Mouse (Mus musculus) A20 (cell line): Measurements from ENCODE around the gene Cep250.
"Not testable (repeated sequence)": the region's sequence is repeated elsewhere in the genome, so short reads cannot be mapped to it uniquely, and the experiment has no call there.

Experiments used
- DNase-seq: peaks from one replicate; pipeline ENCODE4 v3.0.0-alpha.2; 2011; ENCODE audit warnings: low read depth, low spot score

The Cep250 gene

DNA sequence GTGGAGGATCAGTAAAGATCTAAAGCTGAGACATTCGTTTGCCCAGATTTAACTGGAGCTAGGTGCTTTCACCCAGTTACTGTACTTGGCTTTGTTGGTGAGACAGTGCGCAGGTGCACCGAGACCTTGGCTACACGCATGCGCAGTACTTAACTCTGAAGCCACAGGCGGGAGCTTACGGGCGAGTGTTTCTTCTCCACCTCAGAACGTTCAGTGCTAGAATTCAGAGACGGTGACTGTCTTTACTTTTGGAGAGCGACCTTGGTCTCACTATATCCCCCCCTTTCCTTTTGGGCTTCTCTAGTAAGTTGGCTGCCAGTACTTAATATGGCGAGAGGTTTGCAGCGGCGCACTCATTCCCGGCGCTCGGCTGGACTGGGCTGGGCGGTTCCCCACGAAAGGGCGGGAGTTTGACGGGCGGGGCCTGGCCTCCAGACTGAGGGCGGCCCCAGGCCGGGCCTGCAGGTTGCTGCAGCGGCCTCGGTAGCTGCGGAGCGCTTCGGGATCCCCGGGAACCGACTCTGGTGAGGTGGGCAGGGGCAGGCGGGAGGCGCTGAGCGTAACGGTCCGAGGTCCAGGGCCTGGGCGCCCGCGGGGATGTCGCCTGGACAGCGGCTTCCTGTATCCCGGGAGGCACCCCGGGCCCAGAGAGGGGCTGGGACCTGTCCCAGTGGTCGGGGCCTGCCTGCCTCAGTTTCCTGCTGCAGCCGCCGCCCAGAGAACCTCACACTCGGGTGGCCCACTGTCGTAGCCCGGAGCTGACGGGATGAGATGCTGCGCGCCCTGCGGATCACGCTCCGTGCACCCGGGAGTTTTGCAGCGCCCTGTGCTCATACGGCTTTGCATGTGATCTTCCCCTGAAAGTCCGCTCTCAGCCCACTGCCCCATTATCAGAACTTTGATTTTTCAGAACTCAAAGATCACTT, at the start of gene Cep250:
Cep250 (plus strand) TSS at position 325 of the 926 bp plus-strand sequence.
- DNase-seq: peak; percentile 94

DNA sequence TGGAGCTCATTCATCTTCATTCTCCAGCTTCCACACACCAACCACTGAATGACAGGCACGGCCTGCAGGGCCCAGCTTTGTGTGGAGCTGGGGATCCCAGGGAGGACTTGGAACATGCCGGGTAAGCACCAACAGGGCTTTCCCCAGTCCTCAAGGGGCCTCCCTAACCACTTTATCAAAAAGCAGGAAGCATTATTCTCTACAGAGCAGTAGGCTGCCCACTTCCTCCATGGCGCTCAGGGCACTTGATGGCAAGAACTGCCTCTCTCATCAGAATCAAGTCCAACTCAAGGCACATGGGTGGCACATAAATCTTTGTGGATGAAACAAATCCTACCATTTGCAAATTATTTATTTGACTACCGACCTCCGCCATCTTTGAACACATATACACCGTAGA, 41.6 kb upstream of the Cep250 start:
- DNase-seq: no peak

DNA sequence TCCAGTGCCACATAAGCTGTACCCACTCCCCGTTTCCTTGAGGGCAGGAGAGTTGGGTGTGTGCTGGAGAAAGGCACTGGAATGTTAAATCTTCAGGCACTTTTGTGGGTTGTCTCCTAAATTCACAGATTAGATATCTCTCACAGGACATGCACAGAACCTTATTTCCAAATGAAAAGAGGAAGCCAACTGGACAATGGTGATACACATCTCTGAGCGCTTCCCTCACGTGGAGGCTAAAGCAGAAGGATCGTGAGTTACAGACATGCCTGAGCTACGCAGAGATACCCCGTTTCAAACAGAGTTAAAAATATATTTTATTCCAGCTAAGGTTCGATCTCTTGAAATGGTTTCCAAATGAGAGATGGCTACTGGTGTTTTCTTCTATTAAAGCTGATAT, 33.1 kb upstream of the Cep250 start:
- no peak for DNase-seq

DNA sequence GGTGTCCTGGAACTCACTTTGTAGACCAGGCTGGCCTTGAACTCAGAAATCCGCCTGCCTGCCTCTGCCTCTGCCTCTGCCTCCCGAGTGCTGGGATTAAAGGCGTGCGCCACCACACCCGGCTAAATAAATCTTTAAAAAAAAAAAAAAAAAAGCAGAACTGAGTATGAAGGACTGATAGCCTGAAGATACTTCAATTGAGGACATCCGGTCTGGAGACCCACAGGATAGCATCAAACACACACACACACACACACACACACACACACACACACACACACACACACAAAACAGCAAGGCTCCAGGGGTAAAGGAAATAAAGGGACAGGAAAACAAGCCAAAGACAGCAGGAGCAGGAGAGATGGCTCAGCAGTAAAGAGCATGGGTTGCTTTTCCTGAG, 31.0 kb upstream of the Cep250 start:
- not testable (repeated sequence) for DNase-seq

DNA sequence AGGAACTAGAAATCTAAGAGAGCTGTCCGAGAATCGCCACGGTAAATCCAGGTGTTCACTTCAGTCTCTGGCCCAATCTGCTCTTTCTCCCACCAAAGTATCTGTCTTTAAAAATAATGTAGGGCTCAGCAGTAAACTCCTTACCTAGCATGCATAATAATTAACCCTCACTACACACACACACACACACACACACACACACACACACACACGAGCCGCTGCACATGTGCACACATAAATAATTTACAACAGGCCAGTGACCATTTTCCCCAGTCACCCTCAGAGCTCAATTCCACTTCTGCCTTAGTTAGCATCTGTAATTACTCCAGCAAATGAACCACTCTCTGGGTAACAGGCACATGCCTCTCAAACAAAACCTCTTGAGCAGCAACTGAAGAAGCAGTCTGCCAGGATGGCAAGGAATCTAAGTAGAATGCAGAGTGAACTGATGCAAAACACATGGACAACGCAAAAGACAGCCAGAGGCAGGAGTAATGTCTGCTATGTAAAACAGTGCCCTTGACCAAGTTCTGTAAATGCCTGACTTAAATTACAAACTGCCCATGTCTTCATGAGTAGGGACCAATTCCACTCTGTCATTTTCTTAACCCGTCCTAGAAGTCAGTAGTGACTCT, 27.4 kb upstream of the Cep250 start:
- DNase-seq: peak; percentile 46

DNA sequence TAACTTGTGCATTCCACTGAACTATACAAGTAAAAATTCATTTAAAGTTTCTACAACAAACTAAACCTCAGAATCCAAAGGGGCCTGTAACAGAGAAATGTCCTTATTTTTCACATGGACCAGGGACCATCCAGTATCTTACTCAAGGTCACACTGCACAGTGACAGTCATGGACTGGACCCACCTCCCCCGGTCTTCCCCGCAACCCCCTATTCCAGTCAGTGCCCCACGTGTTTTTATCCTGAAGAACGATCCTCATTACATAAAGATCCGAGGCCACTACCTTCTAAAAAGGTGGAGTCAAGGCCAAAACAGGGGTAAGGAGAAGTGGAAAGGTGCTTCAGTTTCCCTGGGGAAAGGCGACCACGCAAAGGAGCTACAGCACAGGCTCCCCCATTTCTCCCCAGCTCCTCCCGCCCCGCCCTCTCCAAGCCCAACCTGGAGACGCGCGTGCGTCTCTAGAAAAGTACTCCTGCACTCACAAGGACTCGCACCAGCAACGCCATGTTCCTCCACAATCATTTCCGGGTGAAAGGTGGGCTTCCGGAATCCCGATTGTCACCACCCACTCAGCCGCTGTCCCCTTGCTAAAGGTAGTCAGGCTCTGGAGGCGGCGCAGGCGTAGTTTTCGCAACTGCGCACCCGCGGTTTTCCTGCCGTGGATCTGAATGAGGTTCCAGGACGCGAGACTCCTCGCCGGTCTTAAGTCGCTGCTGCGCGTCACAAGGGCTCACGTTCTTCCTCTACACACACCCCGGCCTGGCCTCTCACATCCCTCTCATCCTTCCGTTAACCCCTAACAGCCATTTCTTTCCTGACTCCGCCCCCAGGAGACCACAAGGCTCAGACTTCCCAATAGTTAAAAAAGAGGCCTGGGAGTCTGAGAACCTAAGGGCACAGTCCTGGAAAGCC, 26.5 kb upstream of the Cep250 start, which contains the start of gene Uqcc1:
Uqcc1 (minus strand) TSS at position 780 of the 912 bp plus-strand sequence.
- peak; percentile 94 for DNase-seq

DNA sequence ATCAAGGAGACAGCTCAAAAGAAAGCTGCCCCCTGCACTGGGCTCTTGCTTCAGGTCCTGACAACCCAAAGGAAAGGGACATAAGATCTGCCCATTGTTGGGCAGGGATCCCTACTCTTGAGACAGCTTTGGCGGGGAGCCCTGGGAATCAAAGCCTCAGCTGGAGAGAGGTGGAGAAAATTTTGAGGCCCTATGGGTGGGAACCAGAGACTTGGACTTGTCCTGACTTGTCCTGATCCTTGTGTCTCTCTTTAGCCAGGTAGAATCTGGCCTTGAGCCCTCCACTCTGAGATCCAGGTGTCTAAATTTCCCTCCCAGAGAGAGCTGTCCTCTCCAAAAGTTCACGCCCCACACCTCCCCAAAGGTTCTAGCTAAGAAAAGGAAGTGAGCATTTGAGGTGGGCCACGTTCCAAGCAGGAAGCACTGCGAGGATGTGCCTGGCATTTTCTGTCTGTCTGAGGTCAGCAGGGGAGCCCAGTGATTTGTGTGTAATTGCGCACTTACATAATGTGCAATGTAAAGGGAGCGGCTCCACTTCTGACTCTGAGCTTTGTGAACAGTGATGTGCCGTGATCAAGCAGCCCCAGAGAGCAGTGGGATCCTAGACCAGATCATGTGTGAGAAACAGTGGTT, 16.2 kb upstream of the Cep250 start:
- DNase-seq: no peak

DNA sequence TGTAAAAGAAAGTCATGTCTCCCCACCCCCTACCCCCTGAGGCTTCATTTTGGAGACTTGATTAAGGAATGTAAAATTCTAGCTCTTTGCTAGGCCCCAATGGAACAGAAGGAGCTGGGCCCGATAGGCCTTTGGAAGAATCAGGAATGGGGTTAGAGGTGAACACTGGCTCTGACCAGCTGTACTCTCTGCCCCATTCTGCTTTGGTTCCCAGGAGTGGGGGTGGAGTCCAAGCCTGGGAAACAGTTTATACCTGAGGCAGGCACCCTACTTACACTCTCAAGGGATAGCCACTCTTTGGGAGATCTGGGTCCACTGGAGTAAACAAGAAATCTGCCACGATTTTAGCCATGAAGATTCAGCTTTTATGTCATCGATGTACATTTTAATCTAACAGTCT, 15.6 kb upstream of the Cep250 start, which contains the start of gene Gm15557:
Gm15557 (plus strand) TSS at position 48 of the 400 bp plus-strand sequence.
- no peak for DNase-seq

DNA sequence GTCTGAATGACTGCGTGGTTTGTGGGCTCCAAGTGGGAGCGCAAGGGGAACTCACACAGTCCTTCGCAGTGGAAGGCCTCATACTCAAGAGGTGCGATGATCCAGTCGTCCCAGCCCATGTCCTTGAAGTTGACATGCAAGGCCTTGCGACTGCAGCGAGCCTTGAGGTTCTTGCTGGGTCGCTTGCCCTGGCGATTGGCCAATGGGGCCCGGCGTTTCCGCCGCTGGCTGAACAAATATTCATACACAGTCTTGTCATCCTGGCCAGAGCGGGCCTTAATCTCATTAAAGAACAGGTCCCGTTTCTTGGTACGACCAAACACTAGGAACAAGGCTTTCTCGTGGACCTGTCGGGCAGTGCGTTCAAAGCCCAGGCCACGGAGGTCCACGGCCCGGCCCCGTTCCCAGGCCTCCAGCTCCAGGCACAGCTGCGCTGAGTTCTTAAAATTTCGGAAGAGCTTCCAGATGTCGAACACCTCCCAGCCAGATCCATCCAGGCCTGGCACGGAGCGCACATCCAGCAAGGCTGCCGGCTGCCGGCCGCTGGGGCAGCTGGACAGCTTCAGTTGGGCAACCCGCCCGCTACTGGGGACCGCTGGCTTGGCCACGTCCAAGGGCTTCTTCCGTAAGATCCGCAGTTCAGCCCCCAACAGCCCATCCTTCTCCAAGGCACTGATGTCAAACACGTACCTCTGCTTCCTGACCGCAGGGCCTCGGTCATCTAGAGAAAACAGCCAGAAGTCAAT, 14.4 kb upstream of the Cep250 start:
- no peak for DNase-seq

DNA sequence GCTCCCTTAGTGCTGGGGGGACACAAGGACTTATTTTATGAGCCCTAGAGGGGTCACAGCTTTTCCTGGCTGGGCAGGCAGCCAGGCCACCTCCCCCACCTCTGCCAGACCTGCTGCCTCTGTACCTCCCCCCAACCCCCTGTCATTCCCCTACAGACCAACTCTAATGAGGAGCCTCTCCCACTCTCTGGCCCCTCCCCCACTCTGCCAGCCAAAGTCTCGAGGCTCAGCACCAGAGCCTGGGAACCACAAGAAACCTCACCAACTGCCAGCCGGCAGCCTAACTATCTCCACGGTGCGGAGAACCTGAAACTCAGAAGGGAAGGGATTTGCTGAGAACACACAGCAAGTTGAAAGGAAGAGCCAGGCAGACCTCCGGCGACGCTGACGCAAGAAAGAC, 12.8 kb upstream of the Cep250 start:
- no peak for DNase-seq

DNA sequence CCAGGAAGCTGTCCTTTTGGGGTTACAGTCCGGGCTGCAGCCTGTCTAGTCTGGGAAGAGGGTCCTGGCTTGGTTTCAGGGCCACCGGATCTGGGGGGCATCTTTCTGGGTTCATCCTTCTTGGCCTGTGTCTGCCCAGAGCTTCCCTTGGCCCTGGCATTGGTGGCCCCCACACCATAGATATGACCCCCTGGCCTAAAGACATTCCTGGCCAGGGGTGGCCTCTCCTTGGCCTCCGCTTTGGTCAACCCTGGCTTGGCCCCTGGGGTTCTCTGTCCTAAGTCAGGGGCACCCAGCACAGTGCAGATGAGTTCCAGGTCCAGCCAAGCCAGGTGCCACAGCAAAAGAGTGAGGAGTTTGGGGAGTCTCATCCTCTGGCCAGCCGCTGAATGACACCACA, 11.6 kb upstream of the Cep250 start:
- no peak for DNase-seq

DNA sequence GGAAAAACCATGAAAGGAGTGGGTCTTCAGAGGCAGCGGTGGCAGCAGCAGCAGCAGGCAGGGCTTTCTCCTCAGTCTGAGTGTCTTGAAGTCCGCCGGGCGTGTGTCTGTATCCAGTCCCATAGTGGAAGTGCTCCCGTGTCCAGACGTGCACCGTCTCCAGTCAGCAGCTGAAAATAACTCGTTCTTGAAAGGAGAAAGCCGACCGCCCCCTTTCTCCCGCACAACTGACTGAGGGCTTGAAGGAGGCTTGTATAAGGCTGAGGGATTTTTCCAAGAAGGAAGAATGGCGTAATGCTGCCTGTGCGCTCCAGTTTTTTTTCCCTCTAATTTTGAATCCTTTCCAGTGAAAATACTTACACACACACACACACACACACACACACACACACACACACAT, 11.1 kb upstream of the Cep250 start, which contains the start of gene Gdf5:
Gdf5 (minus strand) TSS at position 244 of the 400 bp plus-strand sequence.
- DNase-seq: no peak

DNA sequence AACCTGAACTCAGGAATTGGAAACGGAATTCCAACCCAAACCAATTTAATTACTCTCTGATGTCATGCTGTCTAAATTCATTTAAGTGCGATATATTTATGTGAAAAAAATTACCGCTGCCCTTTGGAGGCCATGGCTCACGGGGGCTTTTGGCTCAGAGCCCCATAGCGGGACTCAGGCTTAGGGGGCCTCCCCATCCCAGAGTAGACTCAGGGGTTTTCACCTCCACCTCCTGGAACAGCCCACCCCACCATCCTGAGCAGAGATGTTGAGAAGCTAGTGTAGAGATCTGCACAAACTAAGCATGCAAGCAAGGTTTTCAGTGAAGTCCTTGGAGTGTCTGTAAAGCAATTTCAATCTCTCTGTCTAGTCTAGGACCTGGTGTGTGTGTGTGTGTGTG, 10.7 kb upstream of the Cep250 start:
- DNase-seq: no peak

DNA sequence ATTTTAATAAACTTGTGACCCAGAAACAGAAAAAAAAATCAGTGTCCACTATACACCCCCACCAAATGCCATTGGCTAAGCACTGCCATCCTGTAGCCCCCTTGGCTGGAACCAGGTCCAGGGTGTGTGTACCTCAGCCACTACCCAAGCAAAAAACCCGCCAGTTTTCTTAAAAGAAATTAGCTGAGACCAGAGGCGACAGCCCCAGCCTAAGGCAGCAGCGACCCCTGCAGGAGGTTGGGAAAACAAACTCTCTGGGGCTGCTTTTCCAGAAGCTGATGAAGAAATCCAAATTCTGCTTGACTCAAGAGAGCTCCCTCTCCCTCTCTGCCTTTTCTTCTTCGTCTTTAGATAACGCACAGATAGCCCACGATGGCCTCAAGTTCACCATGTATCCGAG, 10.2 kb upstream of the Cep250 start:
- peak; percentile 79 for DNase-seq

DNA sequence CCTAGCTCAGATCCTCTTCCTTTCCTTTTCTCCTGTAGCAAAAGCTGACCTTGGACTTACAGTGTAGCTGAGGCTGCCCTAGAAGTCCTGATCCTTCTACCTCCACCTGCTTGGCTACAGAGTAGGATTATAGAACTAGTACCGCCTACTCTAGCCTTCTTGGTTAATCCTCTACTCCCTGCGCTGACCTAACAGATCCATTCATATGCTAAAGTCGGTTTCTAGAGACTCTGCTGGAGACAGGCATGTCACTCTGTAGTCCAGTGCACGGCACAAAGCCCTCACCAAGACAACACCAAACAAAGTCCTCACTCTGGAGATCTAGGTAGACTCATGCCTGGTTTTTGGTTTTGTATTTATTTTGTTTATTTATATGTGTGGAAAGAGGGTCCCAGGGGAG, 9.8 kb upstream of the Cep250 start:
- DNase-seq: no peak

DNA sequence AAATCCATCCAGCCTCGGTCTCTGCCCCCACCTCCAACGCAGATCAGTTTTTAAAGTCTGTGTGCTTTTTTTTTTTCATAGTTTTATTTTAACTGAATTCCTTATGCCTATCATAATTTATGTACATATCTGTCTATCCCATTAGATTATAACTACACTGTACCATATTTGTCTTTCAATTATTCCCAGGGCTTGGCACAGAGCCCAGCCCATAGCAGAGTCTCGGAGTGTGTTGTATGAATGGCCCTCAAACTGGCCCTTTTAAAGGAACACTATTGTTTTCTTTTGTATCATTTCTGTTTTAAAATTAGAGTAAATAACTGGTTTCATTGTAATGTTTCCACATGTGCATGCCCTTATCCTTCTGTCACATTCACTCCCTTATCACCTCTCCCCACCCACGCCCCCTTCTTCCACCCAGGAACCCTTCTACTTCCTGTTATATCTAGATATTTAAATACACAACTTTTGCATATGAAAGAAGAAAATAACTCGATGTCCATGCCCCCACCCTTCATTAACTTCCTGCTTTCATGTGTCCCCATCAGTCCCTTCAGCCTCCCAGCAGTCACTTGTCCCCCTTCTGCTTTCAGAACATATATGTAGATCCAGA, 8.8 kb upstream of the Cep250 start:
- DNase-seq: no peak

DNA sequence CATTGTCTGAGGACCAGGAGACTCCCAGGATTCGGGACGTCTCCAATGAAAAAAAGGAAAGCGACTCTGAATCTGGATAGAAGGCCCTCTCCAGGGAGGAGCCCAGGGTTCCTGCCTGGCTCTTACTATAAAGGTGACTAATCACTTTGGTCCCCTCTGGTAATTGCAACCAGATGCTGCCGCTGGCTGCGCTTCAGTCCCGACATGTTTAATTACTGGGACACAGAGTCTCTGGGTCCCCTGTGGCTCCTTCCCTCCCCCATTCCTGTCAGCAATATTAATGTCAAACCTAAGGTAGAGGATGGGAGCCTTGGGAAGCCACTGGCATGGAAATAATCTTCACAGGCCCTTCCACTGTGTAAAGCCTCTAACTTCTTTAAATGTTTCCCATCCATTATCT, 6.9 kb upstream of the Cep250 start:
- DNase-seq: no peak

DNA sequence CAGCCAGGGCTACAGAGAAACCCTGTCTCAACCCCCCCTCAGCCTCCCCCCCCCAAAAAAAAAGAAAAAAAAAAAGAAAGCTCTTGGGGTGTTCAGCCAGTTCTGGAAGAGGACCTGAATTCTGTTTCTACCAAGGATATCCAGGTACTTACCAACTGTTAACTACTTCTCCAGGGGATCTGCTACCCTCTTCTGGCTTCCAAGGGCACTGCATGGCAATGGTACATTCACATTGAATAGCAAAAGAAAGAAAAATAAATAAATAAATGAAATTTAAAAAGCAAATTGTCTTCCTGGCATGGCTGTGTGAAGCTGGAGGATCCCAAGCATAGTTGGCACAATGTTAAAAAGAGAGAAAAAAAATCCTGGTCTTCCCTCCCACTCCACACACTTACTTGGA, 4.3 kb upstream of the Cep250 start:
- DNase-seq: peak; percentile 55

DNA sequence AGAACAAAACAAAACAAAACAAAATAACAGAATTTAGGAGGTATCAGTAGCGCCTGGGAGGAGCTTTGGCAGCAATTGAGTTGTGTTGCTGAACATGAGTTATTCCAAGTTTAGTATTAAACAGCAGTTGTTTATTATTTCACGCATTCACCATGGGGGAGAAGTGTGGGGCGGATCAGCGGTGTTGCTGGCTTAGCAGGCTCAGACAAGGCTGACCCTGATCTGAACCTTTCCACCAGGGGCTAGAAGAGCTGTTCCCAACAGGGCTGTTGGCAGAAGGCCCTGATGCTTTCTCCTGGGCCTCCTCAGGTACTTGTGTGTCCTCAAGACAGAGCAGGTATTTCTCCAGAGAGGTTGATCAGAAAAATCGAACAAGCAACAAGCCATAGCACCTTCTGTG, 3.7 kb downstream of the Cep250 start:
- no peak for DNase-seq

DNA sequence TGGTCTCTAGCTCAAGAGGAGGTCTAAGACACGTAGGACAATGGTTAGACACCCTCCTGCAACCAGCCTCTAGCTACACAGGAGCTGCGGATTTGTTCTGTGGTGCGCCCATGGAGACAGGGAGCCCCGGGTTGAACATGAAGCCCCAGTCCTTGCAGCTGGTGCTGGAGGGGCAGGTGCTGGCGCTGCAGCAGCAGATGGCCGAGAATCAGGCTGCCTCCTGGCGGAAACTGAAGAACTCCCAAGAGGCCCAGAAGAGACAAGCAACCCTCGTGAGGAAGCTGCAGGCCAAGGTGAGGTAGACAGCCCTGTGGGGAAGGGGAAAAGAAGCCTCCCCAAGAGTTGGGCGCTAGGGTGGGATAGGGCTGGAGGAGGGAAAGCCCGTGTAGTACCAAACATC, 5.6 kb downstream of the Cep250 start:
- DNase-seq: no peak
